Mouse (Mus musculus): ENCODE data around the gene Mrap.

GRCm38 (mm10) chr16:90753386-90753941 lies 15.5 kb downstream of the Mrap start:
- TF ChIP-seq CTCF (IDR thresholded peaks at IDR 0.05; ENCODE audit: low read depth, low read length) (no peak), GATA1 (IDR thresholded peaks at IDR 0.05; ENCODE audit: borderline replicate concordance, low read length) (no peak), POLR2AphosphoS5 (IDR thresholded peaks at IDR 0.05; ENCODE audit: insufficient replicate concordance, low read depth, low read length) (no peak), TAL1 (conservative IDR thresholded peaks at IDR 0.05; ENCODE audit: low read depth, low read length) (no peak), GATA2 (IDR thresholded peaks at IDR 0.05; ENCODE audit: borderline replicate concordance, low read depth, low read length) (no peak)
